Mouse (Mus musculus) ZHBTc4 (cell line): ENCODE measurements around the gene Prkrip1.
"Not testable (repeated sequence)": the region's sequence is repeated elsewhere in the genome, so short reads cannot be mapped to it uniquely, and the experiment has no call there.

Experiments used
- DNase-seq: peaks from one replicate; pipeline ENCODE4 v3.0.0-alpha.2; 2011; ENCODE audit warnings: low read depth, low spot score

Gene Prkrip1

DNA sequence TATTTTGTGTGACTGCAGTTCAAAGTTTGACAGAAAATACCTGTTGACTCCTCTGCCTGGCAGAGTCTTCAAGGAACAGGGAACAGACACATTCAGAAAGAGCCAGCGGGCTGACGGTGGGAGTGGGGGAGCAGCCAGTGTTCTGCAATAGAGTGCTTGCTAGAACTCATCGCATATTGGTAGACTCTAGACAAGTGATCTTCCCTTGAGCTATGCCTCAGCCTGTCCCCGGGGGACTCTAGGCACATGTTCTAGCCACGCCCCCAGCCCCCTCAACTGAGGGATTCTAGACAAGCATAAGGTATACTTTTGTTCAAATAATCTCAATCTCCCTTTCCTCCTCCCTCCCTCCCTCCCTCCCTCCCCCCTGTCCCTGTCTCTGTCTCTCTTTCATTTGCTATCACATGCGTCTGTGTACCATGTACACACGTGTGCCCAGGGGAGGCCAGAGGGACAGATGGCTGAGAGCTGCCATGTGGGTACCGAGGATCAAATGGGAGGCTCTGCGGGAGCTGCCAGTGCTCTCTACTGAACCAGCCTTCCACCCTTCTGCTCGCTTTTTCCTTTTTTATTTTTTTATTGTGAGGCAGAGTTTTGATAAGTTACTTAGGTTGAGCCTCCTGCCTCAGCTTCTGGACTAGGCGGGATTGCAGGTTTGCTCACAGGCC is 34.8 kb downstream of the Prkrip1 start:
- DNase-seq, result no peak

DNA sequence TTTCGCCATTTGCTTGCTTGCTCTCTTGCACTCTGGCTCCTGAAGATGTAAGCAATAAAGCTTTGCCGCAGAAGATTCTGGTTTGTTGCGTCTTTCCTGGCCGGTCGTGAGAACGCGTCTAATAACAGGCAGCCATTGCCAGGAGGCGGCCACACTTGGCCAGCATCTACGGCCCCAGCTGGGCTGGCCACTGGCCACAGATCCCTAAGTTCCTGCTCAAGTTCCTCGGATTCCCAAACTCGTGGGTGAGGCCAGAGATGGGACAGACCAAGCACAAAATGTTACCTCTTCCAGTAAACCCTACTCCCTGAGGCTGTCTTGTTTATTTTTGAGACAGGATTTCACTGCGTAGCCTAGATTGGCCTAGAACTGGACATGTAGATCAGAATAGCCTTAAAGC is 38.7 kb downstream of the Prkrip1 start:
- DNase-seq, result not testable (repeated sequence)

DNA sequence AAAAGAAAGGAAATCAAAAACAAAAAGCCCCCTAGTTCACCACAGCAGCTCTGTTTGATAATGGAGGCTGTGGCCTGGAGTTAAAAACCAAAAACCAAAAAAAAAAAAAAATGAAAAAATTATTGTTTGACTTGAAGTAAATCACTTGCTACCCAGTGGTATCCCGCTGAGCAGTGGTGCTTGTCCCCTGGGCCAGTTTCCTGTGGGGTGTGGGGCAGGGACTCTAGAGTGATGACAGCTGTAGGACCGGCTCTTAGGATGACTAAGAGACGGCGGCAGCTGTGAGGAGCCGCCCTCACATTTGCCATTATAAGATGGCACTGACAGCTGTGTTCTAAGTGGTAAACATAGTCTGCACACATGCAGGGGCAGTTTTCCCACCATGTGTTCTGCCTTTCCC is 43.4 kb downstream of the Prkrip1 start:
- no peak for DNase-seq

DNA sequence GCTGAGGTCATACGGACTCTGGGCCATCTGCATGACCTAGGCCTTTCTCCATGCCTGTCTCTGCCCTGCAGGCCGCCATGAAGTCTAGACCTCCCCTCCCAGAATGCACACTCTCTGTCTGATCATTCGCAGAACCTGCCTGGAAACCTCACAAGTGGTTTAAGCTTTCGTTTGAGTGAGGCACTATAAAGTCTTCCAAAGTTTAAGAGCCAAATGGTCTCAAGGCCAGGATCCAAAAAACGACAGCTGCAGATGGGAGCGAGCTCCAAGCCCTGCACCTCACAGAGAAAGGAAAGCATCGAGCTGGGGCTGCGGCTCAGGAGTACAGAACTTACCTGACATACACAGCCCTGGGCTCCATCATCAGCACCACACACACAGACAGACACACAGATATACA is 46.4 kb downstream of the Prkrip1 start:
- no peak for DNase-seq

DNA sequence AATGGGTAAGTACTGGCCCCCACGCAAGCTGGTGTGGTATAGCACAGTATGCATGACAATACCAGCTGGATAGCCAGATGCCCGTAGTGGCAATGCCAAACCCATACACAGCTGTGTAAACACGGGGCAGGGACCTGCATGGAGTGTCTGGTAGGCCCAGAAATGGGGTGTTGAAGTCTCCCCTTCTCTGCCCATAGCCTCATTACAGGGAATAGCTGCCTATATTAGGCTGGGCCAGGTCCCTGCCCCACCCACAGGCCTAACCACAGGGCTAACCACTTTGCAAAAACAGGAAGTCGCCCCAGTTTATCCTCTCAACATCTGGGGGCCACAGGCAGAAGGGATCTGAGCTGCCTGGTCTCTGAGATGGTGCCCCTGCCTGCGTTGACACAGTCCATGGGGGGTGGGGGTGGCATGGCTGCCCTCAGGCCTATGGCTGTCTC is 49.6 kb downstream of the Prkrip1 start:
- not testable (repeated sequence) for DNase-seq

DNA sequence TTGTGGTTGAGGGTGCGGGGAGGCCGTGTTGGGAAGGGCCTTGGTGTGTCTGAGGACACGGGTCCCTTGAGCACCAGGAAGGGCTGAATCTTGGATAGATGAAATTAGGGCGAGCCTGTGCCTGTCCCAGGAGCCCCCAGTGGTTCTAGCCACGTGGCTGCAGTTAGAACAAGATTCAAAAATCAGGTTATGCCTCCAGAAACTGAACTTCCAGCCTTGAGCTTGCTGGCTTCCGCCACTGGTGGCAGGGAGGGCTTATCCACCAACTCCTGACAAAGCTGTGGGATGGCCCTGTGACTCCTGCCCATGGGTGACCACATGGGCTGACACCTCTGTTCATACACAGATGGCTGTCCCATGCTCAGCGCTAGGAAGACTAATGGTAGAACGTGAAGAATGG is 51.1 kb downstream of the Prkrip1 start:
- DNase-seq, result no peak

DNA sequence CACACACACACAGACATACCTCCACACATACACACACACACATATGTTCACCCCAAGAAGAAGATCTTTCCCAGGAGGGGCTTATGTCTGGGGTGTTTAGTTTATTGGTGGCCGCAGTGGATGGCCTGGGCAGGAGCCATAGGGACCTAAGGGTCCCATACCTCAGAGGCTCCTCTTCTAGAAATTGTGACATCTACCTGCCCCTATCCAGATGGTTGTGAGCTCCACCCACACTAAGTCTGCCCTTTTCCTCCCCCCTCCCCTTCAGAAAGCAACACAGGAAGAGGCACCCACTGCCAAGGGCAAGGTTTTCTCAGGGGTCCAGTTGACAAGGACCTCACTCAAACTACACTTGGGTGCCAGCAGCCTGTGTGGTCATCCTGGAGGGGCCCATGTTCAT is 51.8 kb downstream of the Prkrip1 start:
- no peak for DNase-seq

DNA sequence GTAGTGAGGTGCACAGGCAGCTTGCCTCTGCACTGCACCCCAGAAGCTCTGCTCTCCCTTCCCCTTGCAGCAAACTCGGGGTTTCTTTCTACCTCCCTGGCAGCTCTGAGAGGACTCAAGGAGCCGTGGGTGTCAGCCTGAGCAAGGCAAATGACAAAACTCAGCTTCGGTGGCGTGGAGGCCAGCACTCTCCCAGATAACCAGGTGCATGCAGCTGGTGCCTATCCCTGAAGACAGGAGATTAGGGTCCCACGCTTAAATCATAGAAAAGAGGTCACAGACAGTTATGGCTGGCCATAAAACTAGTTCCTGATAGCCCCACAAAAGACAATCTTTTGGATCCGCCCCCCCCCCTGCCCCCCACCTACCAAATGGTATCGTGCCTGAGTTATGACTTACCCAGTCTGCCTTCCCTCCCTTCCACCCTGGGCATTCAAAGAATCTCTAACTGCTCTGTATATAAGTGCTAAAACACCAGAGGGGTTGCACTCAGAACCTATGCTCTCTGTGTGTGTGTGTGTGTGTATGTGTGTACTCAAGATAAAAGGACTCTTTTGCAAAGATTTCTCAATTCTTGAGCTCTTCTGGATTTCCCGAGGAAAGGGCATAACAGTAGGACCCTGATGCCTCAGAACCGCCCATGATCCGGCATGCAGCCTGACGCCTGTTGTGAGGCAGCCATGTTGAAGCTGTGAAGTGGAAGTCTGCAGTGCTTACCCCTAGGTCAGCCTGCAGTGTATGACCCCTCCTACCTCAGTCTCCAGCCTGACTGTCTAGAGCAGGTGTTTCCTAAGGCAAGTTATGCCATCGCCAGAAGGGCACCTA is 53.9 kb downstream of the Prkrip1 start:
- DNase-seq, result no peak

DNA sequence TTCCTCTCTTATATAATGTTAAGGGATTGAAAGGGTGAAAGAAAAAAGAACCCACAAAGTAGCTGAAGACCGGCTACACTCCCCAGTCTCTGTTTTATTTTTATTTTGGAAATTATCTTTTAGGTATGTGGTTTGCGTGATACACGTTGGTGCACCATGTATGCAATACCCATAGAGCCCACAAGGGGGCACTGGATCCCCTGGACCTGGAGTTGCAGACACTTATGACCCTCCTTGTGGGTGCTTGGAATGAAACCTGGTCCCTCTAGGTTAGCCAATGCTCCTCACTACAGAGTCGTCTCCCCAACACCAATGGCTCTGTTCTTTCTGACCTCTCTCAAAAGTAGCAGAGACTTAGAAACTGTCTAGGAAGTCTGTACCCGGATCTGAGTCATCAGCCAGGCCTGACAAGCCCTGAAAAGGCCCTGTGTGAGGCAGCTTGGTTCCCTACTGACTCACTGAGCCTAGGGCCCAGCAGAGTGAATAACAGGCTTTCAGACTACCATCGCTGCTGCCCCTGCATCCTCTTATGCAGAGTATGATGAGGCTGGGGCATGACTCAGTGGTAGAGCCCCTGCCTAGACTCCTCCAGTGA is 55.5 kb downstream of the Prkrip1 start:
- DNase-seq, result peak; percentile 65

DNA sequence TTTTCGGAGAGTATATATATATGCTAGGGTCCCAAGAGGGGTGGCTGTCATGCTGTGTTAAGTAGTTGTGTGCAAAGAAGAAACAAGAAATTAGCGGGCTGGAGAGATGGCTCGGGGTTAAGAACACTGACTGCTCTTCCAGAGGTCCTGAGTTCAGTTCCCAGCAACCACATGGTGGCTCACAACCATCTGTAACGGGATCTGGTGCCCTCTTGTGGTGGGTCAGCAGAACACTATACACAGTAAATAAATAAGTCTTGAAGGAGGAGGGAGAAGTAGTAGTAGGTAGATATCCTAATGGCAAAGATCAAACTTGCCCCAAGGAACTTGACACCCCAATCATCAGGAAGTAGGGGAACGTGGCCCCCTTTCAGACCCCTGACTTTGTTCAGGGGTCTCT is 56.0 kb downstream of the Prkrip1 start:
- peak; percentile 58 for DNase-seq

DNA sequence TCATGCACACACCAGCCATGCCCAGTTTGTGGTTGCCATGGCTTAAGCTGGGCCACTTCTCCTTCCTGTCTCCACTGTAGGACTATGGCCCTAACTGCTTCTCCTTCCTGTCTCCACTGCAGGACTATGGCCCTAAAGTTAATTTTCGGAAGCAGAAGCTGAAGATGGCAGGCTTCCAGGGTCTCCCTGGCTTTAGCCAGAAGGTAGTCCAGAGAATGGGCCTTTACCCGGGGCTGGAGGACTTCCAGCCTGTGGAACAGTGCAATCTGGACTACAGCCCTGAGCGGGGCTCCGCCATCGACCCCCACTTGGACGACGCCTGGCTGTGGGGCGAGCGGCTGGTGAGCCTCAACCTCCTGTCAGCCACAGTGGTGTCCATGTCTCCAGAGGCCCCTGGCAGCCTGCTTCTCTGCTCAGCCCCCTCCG is 58.7 kb downstream of the Prkrip1 start:
- DNase-seq, result no peak

DNA sequence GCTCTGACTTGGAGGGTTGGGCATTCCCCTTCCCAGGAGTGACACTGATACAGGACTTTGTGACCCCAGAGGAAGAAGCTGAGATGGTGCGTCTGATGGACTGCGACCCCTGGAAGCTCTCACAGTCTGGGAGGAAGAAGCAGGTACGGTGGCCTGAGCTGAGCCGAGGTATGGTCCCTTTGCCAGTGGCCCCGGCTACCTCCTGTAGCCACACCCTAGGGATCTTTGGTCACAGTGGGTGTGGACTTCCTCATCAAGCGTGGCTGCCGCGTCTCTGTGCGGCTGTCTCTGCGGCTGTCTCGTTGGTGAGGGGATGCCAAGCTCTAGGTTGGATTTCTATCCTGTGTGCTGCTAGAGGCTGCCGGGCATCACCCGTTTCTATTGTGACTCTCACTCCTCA is 59.4 kb downstream of the Prkrip1 start:
- no peak for DNase-seq

DNA sequence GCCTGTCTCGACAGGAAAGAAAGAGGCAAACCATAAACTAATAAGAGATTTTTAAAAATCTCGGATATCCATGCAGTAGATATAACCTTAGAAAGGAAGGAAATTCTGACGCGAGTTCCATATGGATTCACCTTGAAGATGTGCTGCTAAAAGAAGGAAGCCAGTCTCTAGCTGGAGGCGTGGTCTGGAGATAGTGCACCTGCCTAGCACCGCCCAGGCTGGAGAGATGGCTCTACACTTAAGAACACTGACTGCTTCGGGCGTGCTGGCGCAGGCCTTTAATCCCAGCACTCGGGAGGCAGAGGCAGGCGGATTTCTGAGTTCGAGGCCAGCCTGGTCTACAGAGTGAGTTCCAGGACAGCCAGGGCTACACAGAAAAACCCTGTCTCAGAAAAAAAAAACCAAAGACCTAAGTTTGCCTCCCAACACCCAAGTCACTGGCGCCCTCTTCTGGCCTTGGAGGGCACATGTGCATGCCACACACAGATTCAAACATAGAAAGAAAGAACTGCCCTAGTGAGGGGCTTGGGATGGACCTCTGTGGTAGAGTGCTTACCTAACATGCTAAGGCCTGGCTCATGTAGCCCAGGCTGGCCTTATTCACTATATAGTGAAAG is 61.0 kb downstream of the Prkrip1 start:
- DNase-seq, result peak; percentile 86

DNA sequence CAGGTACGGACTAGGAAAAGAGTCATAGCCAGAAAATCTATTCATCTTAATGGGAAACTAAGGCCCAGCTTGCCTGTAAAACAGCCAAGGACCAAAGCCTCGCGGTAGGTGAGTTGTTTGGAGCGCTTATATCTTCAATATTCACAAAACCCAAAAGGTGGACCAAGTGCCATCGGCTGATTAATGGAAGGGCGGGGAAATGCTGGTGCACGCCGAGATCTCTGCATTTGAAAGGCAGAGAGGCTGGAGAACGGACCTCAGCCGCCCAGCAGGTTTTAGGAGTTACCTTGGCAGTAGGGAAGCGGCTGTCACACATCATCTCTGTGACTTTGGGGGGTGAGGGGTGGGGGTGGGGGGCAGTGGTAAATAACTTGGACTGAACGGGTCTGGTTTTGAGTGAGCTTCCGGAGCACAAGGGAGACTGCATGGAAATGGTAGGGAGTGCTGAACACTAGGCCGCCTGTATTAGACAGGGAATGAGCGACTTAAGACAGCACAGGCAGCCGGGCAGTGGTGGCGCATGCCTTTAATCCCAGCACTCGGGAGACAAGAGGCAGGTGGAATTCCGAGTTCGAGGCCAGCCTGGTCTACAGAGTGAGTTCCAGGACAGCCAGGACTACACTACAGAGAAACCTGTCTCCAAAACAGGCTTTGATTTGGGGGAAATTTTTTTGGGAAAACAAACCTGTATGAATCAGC is 62.3 kb downstream of the Prkrip1 start:
- peak; percentile 50 for DNase-seq

DNA sequence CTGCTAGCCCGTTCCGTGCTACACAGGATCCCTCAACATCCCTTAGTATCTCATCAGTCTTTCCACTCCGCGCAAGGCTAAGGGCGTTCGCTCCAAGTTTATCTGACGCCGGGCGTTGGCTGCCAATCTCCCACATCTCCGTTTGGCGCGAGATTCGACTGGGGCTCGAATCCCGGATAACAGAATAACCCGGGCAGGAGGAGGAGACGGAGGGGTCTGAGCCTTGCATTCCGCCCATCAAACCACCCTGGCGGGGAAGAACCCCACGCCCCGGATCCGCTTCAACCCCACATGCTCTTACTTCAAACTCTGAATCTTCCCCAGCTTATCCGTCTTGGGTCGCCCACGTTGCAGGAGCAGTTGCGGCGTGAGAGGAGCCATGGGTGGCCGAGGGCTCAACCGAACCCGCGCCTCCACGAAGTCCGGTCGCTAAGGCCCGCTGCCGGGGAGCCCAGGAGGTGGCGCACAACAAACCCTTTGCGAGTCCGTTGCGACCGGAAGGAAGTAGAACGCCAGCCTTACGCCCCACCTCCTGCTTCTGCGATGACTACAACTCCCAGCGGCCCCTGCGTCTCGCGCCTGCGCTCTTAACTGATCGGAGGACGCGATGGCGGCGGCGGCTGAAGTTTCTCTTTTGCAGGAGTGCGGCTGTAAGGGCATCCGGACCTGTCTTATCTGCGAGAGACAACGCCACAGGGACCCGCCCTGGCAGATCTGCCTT is 63.0 kb downstream of the Prkrip1 start, which contains the start of the genes Lrwd1 and Alkbh4:
TSS of gene Lrwd1 (minus strand) at position 504 of the 721 bp plus-strand sequence.
TSS of gene Alkbh4 (plus strand) at position 576 of the 721 bp plus-strand sequence.
- DNase-seq, result peak; percentile 99
